Mouse (Mus musculus): ENCODE data around the gene Gng7. TPM values are rescaled to one million over a fixed set of nuclear protein-coding genes. Genes with fewer than 3 reads are reported as not detected.
A peak's percentile ranks its signal among the peaks of the same experiment; 100 is the strongest.
"Not testable (repeated sequence)": the region's sequence is repeated elsewhere in the genome, so short reads cannot be mapped to it uniquely, and the experiment has no call there.

Gene Gng7
- polyA plus RNA-seq, 1 experiment from 2014 or later = 6.3 TPM

GRCm38 (mm10) chr10:80998778-80999177 lies 16.0 kb downstream of the Gng7 start:
- H3K27me3 ChIP-seq (ENCODE audit: poor library complexity, severe bottlenecking) = peaks cover 31% of the 10 kb centered on the region
- 22% methylated on average over 12 of the region's 12 CpGs for WGBS
- peak; percentile 65 for DNase-seq (ENCODE audit: extremely low spot score, low spot score)
- peaks cover 48% of the 10 kb centered on the region for H3K4me1 ChIP-seq
- H3K27ac ChIP-seq = no peak overlapping the region
- no peaks in the 10 kb centered on the region for H3K36me3 ChIP-seq (replicated peaks)
- no peak overlapping the region for H3K4me3 ChIP-seq
- no peaks in the 10 kb centered on the region for H3K9me3 ChIP-seq

GRCm38 (mm10) chr10:80998021-80998420 lies 16.7 kb downstream of the Gng7 start:
- Histone ChIP-seq H3K4me3 (no peak overlapping the region), H3K4me1 (peaks cover 53% of the 10 kb centered on the region), H3K36me3 (replicated peaks) (no peaks in the 10 kb centered on the region), H3K27ac (no peak overlapping the region), H3K27me3 (ENCODE audit: poor library complexity, severe bottlenecking) (peaks cover 39% of the 10 kb centered on the region), H3K9me3 (no peaks in the 10 kb centered on the region)
- DNase-seq (ENCODE audit: extremely low spot score, low spot score) = no peak
- 48% methylated on average over 14 of the region's 14 CpGs for WGBS

- no peak overlapping the region for H3K4me3 ChIP-seq
Measured at GRCm38 (mm10) chr10:80997332-80997731, 17.4 kb downstream of the Gng7 start.

GRCm38 (mm10) chr10:80996501-80996900 lies 18.2 kb downstream of the Gng7 start:
- peaks cover 45% of the 10 kb centered on the region for H3K4me1 ChIP-seq
- whole genome bisulfite sequencing = 94% methylated on average over 8 of the region's 8 CpGs
- H3K4me3 ChIP-seq = no peak overlapping the region
- no peak for DNase-seq (ENCODE audit: extremely low spot score, low spot score)
- H3K36me3 ChIP-seq (replicated peaks) = no peaks in the 10 kb centered on the region
- no peak overlapping the region for H3K27ac ChIP-seq
- no peaks in the 10 kb centered on the region for H3K9me3 ChIP-seq
- peaks cover 53% of the 10 kb centered on the region for H3K27me3 ChIP-seq (ENCODE audit: poor library complexity, severe bottlenecking)

More at GRCm38 (mm10) chr10:80997332-80997731, 17.4 kb downstream of the Gng7 start:
- peaks cover 46% of the 10 kb centered on the region for H3K27me3 ChIP-seq (ENCODE audit: poor library complexity, severe bottlenecking)
- WGBS = 86% methylated on average over 8 of the region's 8 CpGs
- H3K36me3 ChIP-seq (replicated peaks) = no peaks in the 10 kb centered on the region
- H3K4me1 ChIP-seq = peaks cover 51% of the 10 kb centered on the region
- DNase-seq (ENCODE audit: extremely low spot score, low spot score) = no peak
- no peak overlapping the region for H3K27ac ChIP-seq
- no peaks in the 10 kb centered on the region for H3K9me3 ChIP-seq

GRCm38 (mm10) chr10:80995091-80995632 lies 19.6 kb downstream of the Gng7 start:
- 15% methylated on average over 21 of the region's 21 CpGs for WGBS
- no peak overlapping the region for H3K27ac ChIP-seq
- H3K27me3 ChIP-seq (ENCODE audit: poor library complexity, severe bottlenecking) = peaks cover 58% of the 10 kb centered on the region
- no peaks in the 10 kb centered on the region for H3K9me3 ChIP-seq
- H3K4me1 ChIP-seq = peaks cover 31% of the 10 kb centered on the region
- no peaks in the 10 kb centered on the region for H3K36me3 ChIP-seq (replicated peaks)
- H3K4me3 ChIP-seq = no peak overlapping the region
- DNase-seq (ENCODE audit: extremely low spot score, low spot score) = peak; percentile 75

GRCm38 (mm10) chr10:80994621-80995020 lies 20.1 kb downstream of the Gng7 start:
- DNase-seq (ENCODE audit: extremely low spot score, low spot score) = no peak
- 64% methylated on average over 4 of the region's 4 CpGs for WGBS
- H3K27me3 ChIP-seq (ENCODE audit: poor library complexity, severe bottlenecking) = peaks cover 57% of the 10 kb centered on the region

GRCm38 (mm10) chr10:80993276-80993675 lies 21.5 kb downstream of the Gng7 start:
- H3K4me1 ChIP-seq = peaks cover 20% of the 10 kb centered on the region
- no peak overlapping the region for H3K27ac ChIP-seq
- no peaks in the 10 kb centered on the region for H3K9me3 ChIP-seq
- DNase-seq (ENCODE audit: extremely low spot score, low spot score) = no peak
- 74% methylated on average over 5 of the region's 5 CpGs for WGBS
- H3K27me3 ChIP-seq (ENCODE audit: poor library complexity, severe bottlenecking) = peaks cover 61% of the 10 kb centered on the region
- H3K36me3 ChIP-seq (replicated peaks) = no peaks in the 10 kb centered on the region
- H3K4me3 ChIP-seq = no peak overlapping the region

More at GRCm38 (mm10) chr10:80994621-80995020, 20.1 kb downstream of the Gng7 start:
- H3K36me3 ChIP-seq (replicated peaks) = no peaks in the 10 kb centered on the region
- peaks cover 26% of the 10 kb centered on the region for H3K4me1 ChIP-seq
- no peak overlapping the region for H3K4me3 ChIP-seq
- H3K27ac ChIP-seq = no peak overlapping the region
- no peaks in the 10 kb centered on the region for H3K9me3 ChIP-seq

GRCm38 (mm10) chr10:80991945-80992344 lies 22.8 kb downstream of the Gng7 start:
- no peaks in the 10 kb centered on the region for H3K9me3 ChIP-seq
- 84% methylated on average over 1 of the region's 1 CpGs for WGBS
- H3K4me1 ChIP-seq = peaks cover 20% of the 10 kb centered on the region

GRCm38 (mm10) chr10:80991007-80991406 lies 23.7 kb downstream of the Gng7 start:
- H3K27me3 ChIP-seq (ENCODE audit: poor library complexity, severe bottlenecking) = peaks cover 73% of the 10 kb centered on the region
- no peak overlapping the region for H3K27ac ChIP-seq
- no peak for DNase-seq (ENCODE audit: extremely low spot score, low spot score)
- WGBS = 15% methylated on average over 3 of the region's 3 CpGs
- no peaks in the 10 kb centered on the region for H3K9me3 ChIP-seq
- no peak overlapping the region for H3K4me3 ChIP-seq
- H3K36me3 ChIP-seq (replicated peaks) = no peaks in the 10 kb centered on the region
- peaks cover 20% of the 10 kb centered on the region for H3K4me1 ChIP-seq

More at GRCm38 (mm10) chr10:80991945-80992344, 22.8 kb downstream of the Gng7 start:
- no peak overlapping the region for H3K4me3 ChIP-seq
- no peak for DNase-seq (ENCODE audit: extremely low spot score, low spot score)
- H3K27me3 ChIP-seq (ENCODE audit: poor library complexity, severe bottlenecking) = peaks cover 64% of the 10 kb centered on the region
- H3K36me3 ChIP-seq (replicated peaks) = no peaks in the 10 kb centered on the region
- H3K27ac ChIP-seq = no peak overlapping the region

GRCm38 (mm10) chr10:80990406-80990805 lies 24.3 kb downstream of the Gng7 start:
- Histone ChIP-seq H3K36me3 (replicated peaks) (no peaks in the 10 kb centered on the region), H3K27ac (no peak overlapping the region), H3K4me3 (no peak overlapping the region), H3K27me3 (ENCODE audit: poor library complexity, severe bottlenecking) (peaks cover 79% of the 10 kb centered on the region), H3K9me3 (no peaks in the 10 kb centered on the region), H3K4me1 (peaks cover 25% of the 10 kb centered on the region)
- DNase-seq (ENCODE audit: extremely low spot score, low spot score) = no peak
- WGBS = 73% methylated on average over 7 of the region's 7 CpGs

GRCm38 (mm10) chr10:80989854-80990253 lies 24.9 kb downstream of the Gng7 start:
- Histone ChIP-seq H3K4me1 (peaks cover 27% of the 10 kb centered on the region), H3K27me3 (ENCODE audit: poor library complexity, severe bottlenecking) (peaks cover 82% of the 10 kb centered on the region)
- not testable (repeated sequence) for H3K9me3 ChIP-seq; H3K27ac ChIP-seq; DNase-seq (ENCODE audit: extremely low spot score, low spot score); H3K36me3 ChIP-seq (replicated peaks); H3K4me3 ChIP-seq
- 68% methylated on average over 4 of the region's 4 CpGs for WGBS

- 76% methylated on average over 6 of the region's 6 CpGs for WGBS
- no peak overlapping the region for H3K4me3 ChIP-seq
- no peak for DNase-seq (ENCODE audit: extremely low spot score, low spot score)
- H3K27me3 ChIP-seq (ENCODE audit: poor library complexity, severe bottlenecking) = peaks cover 82% of the 10 kb centered on the region
- no peaks in the 10 kb centered on the region for H3K9me3 ChIP-seq
- no peaks in the 10 kb centered on the region for H3K36me3 ChIP-seq (replicated peaks)
- no peak overlapping the region for H3K27ac ChIP-seq
- H3K4me1 ChIP-seq = peaks cover 23% of the 10 kb centered on the region
Measured at GRCm38 (mm10) chr10:80989446-80989845, 25.3 kb downstream of the Gng7 start.

- peaks cover 18% of the 10 kb centered on the region for H3K4me1 ChIP-seq
- H3K27me3 ChIP-seq (ENCODE audit: poor library complexity, severe bottlenecking) = peaks cover 78% of the 10 kb centered on the region
- 10% methylated on average over 10 of the region's 10 CpGs for WGBS
- peak overlapping the region; percentile 13; the same call in 1 of the 2 replicates for H3K4me3 ChIP-seq
- H3K9me3 ChIP-seq = no peaks in the 10 kb centered on the region
- H3K36me3 ChIP-seq (replicated peaks) = no peaks in the 10 kb centered on the region
- peak overlapping the region; percentile 36 for H3K27ac ChIP-seq
- peak; percentile 83 for DNase-seq (ENCODE audit: extremely low spot score, low spot score)
Measured at GRCm38 (mm10) chr10:80987709-80988441, 26.9 kb downstream of the Gng7 start.

Data from forebrain, embryonic 10.5 days (tissue).